Mouse (Mus musculus) right cerebral cortex, postnatal 25 days (tissue): Measurements from ENCODE around the gene Ttll2.
"Not testable (repeated sequence)": the region's sequence is repeated elsewhere in the genome, so short reads cannot be mapped to it uniquely, and the experiment has no call there.

ENCODE experiments used
- DNase-seq: peaks from one replicate; pipeline ENCODE4 v3.0.0; 2022

Gene Ttll2

GRCm38 (mm10) chr17:7360749-7361465, 8.4 kb upstream of the Ttll2 start:
- DNase-seq, result not testable (repeated sequence)

GRCm38 (mm10) chr17:7359806-7360205, 7.3 kb upstream of the Ttll2 start:
- DNase-seq, result not testable (repeated sequence)

- DNase-seq, result not testable (repeated sequence)
Observed at GRCm38 (mm10) chr17:7348765-7349164, 3.7 kb downstream of the Ttll2 start.

- DNase-seq, result not testable (repeated sequence)
Observed at GRCm38 (mm10) chr17:7337381-7337780, 15.1 kb downstream of the Ttll2 start.

GRCm38 (mm10) chr17:7332745-7333144, 19.8 kb downstream of the Ttll2 start:
- DNase-seq, result not testable (repeated sequence)

- DNase-seq, result not testable (repeated sequence)
Observed at GRCm38 (mm10) chr17:7326415-7326814, 26.1 kb downstream of the Ttll2 start.

- DNase-seq, result not testable (repeated sequence)
Observed at GRCm38 (mm10) chr17:7324346-7324745, 28.1 kb downstream of the Ttll2 start, which contains the start of gene Tcp10a. Tcp10a (plus strand) TSS chr17:7324646.

- DNase-seq, result not testable (repeated sequence)
Observed at GRCm38 (mm10) chr17:7319789-7320188, 32.7 kb downstream of the Ttll2 start.

GRCm38 (mm10) chr17:7315693-7316382, 36.7 kb downstream of the Ttll2 start:
- DNase-seq, result not testable (repeated sequence)

- DNase-seq, result peak; percentile 62
Observed at GRCm38 (mm10) chr17:7306278-7307196, 46.0 kb downstream of the Ttll2 start.
